Mouse (Mus musculus) layer of hippocampus, adult 11-12 months (tissue): ENCODE measurements around the gene Ptbp3.
A peak's percentile ranks its signal among the peaks of the same experiment; 100 is the strongest.

Experiments
- DNase-seq: peaks from one replicate; pipeline ENCODE4 v3.0.0; 2022; ENCODE audit warnings: low spot score

Gene Ptbp3

GRCm38 (mm10) chr4:59435951-59436350 is 113.2 kb downstream of the Ptbp3 start:
- no peak for DNase-seq

- DNase-seq, result no peak
These were observed 115.1 kb downstream of the Ptbp3 start for GRCm38 (mm10) chr4:59434039-59434438.

GRCm38 (mm10) chr4:59429128-59429527 is 120.0 kb downstream of the Ptbp3 start:
- DNase-seq, result no peak

DNA sequence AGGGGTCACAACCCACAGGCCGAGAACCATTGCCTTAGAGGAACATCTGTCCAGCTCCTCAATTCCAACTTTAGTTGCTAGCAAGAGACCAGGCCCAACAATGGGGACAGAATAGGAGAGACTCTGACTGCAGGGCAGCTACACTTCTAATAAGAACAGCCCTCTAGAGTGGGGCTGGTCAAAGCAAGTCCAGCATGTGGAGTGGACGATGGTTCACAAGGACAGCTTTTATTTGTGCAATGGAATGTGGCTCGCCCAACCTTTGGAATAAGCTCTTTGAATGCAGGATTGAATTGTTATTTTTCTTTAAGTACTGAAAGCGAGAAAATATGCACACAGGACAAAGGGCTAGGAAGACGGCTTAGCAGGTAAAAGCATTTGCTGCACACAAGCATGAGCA is 122.7 kb downstream of the Ptbp3 start:
- no peak for DNase-seq

GRCm38 (mm10) chr4:59422808-59423207 is 126.4 kb downstream of the Ptbp3 start:
- DNase-seq, result no peak

- DNase-seq, result peak; percentile 17
These were observed 127.0 kb downstream of the Ptbp3 start for GRCm38 (mm10) chr4:59422025-59422783.
